22 mouse cellular contexts compared by ENCODE assay signal in genomic region chr17:24213186-24213585, GRCm38 (mm10). TPM values are rescaled to one million over a fixed set of nuclear protein-coding genes. Genes with fewer than 3 reads are reported as not detected.
DNase-seq lines count a peak whose midpoint lies in the region; ATAC-seq and TF ChIP-seq lines count a peak whose summit lies in the region.
"Had no signal": no experiment of that assay in that cellular context is flagged by ENCODE, and none has a peak within 500 bp of the region (broad histone marks: within the 10 kb centered on the region; RNA-seq: fewer than 3 reads in every experiment).

No protein-coding gene starts in this region.

- WGBS in stomach, postnatal 0 days = 25% methylated on average over 6 of the region's 6 CpGs
- 76% methylated on average over 6 of the region's 6 CpGs for WGBS in hindbrain, embryonic 13.5 days

- H3K9ac ChIP-seq in stomach, postnatal 0 days (ENCODE audit: low read length) = no peak overlapping the region
- H3K9ac ChIP-seq in hindbrain, embryonic 13.5 days = no peak overlapping the region
- H3K9ac ChIP-seq: hindbrain, embryonic 14.5 days; liver, embryonic 15.5 days had no signal

- no peak for TF ChIP-seq EP300 in stomach, postnatal 0 days (optimal IDR thresholded peaks at IDR 0.05)

- no peak for TF ChIP-seq CTCF in layer of hippocampus, adult 2 months (conservative IDR thresholded peaks at IDR 0.05)
- TF ChIP-seq CTCF in stomach, postnatal 0 days (IDR thresholded peaks at IDR 0.05; ENCODE audit: low read depth) = no peak

- no peaks in the 10 kb centered on the region for H3K9me3 ChIP-seq in stomach, postnatal 0 days (ENCODE audit: control insufficient read depth, low read length)
- H3K9me3 ChIP-seq in hindbrain, embryonic 13.5 days = no peaks in the 10 kb centered on the region
- H3K9me3 ChIP-seq: forebrain, embryonic 10.5 days; liver, embryonic 15.5 days; megakaryocyte, embryonic 14.5 days had no signal

- peaks cover 19% of the 10 kb centered on the region for H3K4me1 ChIP-seq in stomach, postnatal 0 days (replicated peaks; ENCODE audit: control insufficient read depth, insufficient read depth)
- H3K4me1 ChIP-seq in hindbrain, embryonic 13.5 days (replicated peaks) = peaks cover 44% of the 10 kb centered on the region

- H3K27ac ChIP-seq in layer of hippocampus, adult 2 months = peak overlapping the region; percentile 97; the same call in 1 of the 2 replicates
- peak overlapping the region; percentile 85 for H3K27ac ChIP-seq in stomach, postnatal 0 days (replicated peaks)
- H3K27ac ChIP-seq in hindbrain, embryonic 13.5 days = no peak overlapping the region
- H3K27ac ChIP-seq: forebrain, embryonic 10.5 days had no signal

- H3K27me3 ChIP-seq in stomach, postnatal 0 days (ENCODE audit: control insufficient read depth, insufficient read depth, low read length) = peaks cover 3% of the 10 kb centered on the region; the same call in 1 of the 2 replicates
- peaks cover 17% of the 10 kb centered on the region for H3K27me3 ChIP-seq in hindbrain, embryonic 13.5 days
- H3K27me3 ChIP-seq: CH12.LX had no signal

- ATAC-seq in stomach, postnatal 0 days (ENCODE audit: low FRiP score, low TSS enrichment) = no peak; the same call in 1 of the 2 replicates
- no peak for ATAC-seq in hindbrain, embryonic 13.5 days (ENCODE audit: low FRiP score)

- no peak for DNase-seq in layer of hippocampus, adult 2 months (ENCODE audit: low spot score in 2 of 2)
- no peak for DNase-seq in layer of hippocampus, adult 9-11 months
- DNase-seq in urinary bladder, postnatal 36 days (ENCODE audit: low spot score in 2 of 2) = peak; percentile 27 to 38
- no peak for DNase-seq in urinary bladder, postnatal 25 days (ENCODE audit: low spot score)
- DNase-seq in lung, postnatal 10 days = peak; percentile 68
- DNase-seq in stomach, postnatal 0 days (ENCODE audit: low spot score) = no peak
- no peak for DNase-seq in ovary, adult 18-20 months (ENCODE audit: low spot score)
- DNase-seq: adrenal gland, adult 8-10 months; cerebellum, adult 11-12 months; cerebellum, postnatal 25 days; gastrocnemius, postnatal 14 days; heart, postnatal 10 days; kidney, adult 18-20 months; kidney, postnatal 36 days; right cerebral cortex, adult 18-20 months; spleen, adult 18-20 months had no signal

- no peak overlapping the region for H3K4me2 ChIP-seq in stomach, postnatal 0 days (replicated peaks; ENCODE audit: low read depth)
- H3K4me2 ChIP-seq in hindbrain, embryonic 13.5 days = no peak overlapping the region

- no peaks in the 10 kb centered on the region for H3K36me3 ChIP-seq in stomach, postnatal 0 days (ENCODE audit: control insufficient read depth, insufficient read depth, low read length)
- H3K36me3 ChIP-seq in hindbrain, embryonic 13.5 days = peaks cover 35% of the 10 kb centered on the region

- no peak overlapping the region for H3K4me3 ChIP-seq in layer of hippocampus, adult 2 months
- H3K4me3 ChIP-seq in stomach, postnatal 0 days (ENCODE audit: low read depth, low read length) = no peak overlapping the region
- no peak overlapping the region for H3K4me3 ChIP-seq in hindbrain, embryonic 13.5 days
- H3K4me3 ChIP-seq: megakaryocyte, embryonic 14.5 days had no signal

RNA-seq across cellular contexts. Expression of gene Ntn3, which starts 3.9 kb away (rescaled TPM):
- 1 to 10 TPM; 9.1 to 9.9 TPM for total RNA-seq in layer of hippocampus, adult 2 months (2021)
- polyA plus RNA-seq in stomach, postnatal 0 days (2015; fragmentation: Nextera tagmentation; extraction: Ambion mirVana) = 2.8 and 3.1 TPM in 2 replicates
- polyA plus RNA-seq in hindbrain, embryonic 13.5 days (2015; fragmentation: Nextera tagmentation; extraction: Ambion mirVana) = 4.2 and 5.2 TPM in 2 replicates

RNA-seq across cellular contexts. Expression of gene Tedc2, which starts 7.5 kb away (rescaled TPM):
- total RNA-seq in layer of hippocampus, adult 2 months (2021) = 1 to 10 TPM; 9.5 to 9.8 TPM
- 4.8 and 6.1 TPM in 2 replicates for polyA plus RNA-seq in stomach, postnatal 0 days (2015; fragmentation: Nextera tagmentation; extraction: Ambion mirVana)
- polyA plus RNA-seq in hindbrain, embryonic 13.5 days (2015; fragmentation: Nextera tagmentation; extraction: Ambion mirVana) = 11.8 and 12.8 TPM in 2 replicates

RNA-seq across cellular contexts. Expression of gene Tbc1d24, which starts 7.8 kb away (rescaled TPM):
- total RNA-seq in layer of hippocampus, adult 2 months (2021) = 10 to 100 TPM; 61.2 to 66.1 TPM
- polyA plus RNA-seq in stomach, postnatal 0 days (2015; fragmentation: Nextera tagmentation; extraction: Ambion mirVana) = 1.4 and 1.5 TPM in 2 replicates
- 24.4 and 25.5 TPM in 2 replicates for polyA plus RNA-seq in hindbrain, embryonic 13.5 days (2015; fragmentation: Nextera tagmentation; extraction: Ambion mirVana)

RNA-seq across cellular contexts. Expression of gene Ccnf, which starts 38.1 kb away (rescaled TPM):
- total RNA-seq in layer of hippocampus, adult 2 months (2021) = 1 to 10 TPM; 4.6 to 6.2 TPM
- 8.7 and 11.8 TPM in 2 replicates for polyA plus RNA-seq in stomach, postnatal 0 days (2015; fragmentation: Nextera tagmentation; extraction: Ambion mirVana)
- polyA plus RNA-seq in hindbrain, embryonic 13.5 days (2015; fragmentation: Nextera tagmentation; extraction: Ambion mirVana) = 17.2 and 17.9 TPM in 2 replicates

RNA-seq across cellular contexts. Expression of gene Atp6v0c, which starts 43.7 kb away (rescaled TPM):
- total RNA-seq in layer of hippocampus, adult 2 months (2021) = 1,000 to 10,000 TPM; 1,075 to 1,153 TPM
- 608 and 627 TPM in 2 replicates for polyA plus RNA-seq in stomach, postnatal 0 days (2015; fragmentation: Nextera tagmentation; extraction: Ambion mirVana)
- 1,028 and 1,039 TPM in 2 replicates for polyA plus RNA-seq in hindbrain, embryonic 13.5 days (2015; fragmentation: Nextera tagmentation; extraction: Ambion mirVana)

Comparison
In these comparisons a context has a peak if more than half of its experiments do, and no peak if none do; other contexts are left out.
1. DNase-seq: peak in urinary bladder, postnatal 36 days (2 of 2) and lung, postnatal 10 days (single experiment); none in layer of hippocampus, adult 2 months (0 of 2), layer of hippocampus, adult 9-11 months (single experiment), urinary bladder, postnatal 25 days (single experiment), stomach, postnatal 0 days (single experiment) and ovary, adult 18-20 months (single experiment).
2. RNA of gene Tbc1d24, which starts 7.8 kb away (polyA plus RNA-seq): 24.4 to 25.5 TPM in hindbrain, embryonic 13.5 days; 1.4 to 1.5 TPM in stomach, postnatal 0 days; every median in the first group is over 10 times any median in the second.